Mouse (Mus musculus) cortical plate, adult 2 months (tissue): ENCODE results near the gene Ufsp2. TPM values are rescaled to one million over a fixed set of nuclear protein-coding genes. Genes with fewer than 3 reads are reported as not detected.
A peak's percentile ranks its signal among the peaks of the same experiment; 100 is the strongest.

Experiments
- H3K27ac ChIP-seq: fragments of 200-500 bp; 2 replicates; pipeline ENCODE4 v1.5.1; 2012; ENCODE audit warnings: low read length, control low read depth, inconsistent platforms; ENCODE audit not compliant: insufficient read depth
- H3K4me1 ChIP-seq: fragments of 200-500 bp; 2 replicates; pipeline ENCODE4 v1.6.1; 2011; ENCODE audit warnings: low read length; ENCODE audit not compliant: control insufficient read depth, insufficient read depth
- H3K4me3 ChIP-seq: fragments of 200-500 bp; 2 replicates; pipeline ENCODE4 v1.5.1; 2011; ENCODE audit warnings: mild to moderate bottlenecking, low read length, control low read depth; ENCODE audit not compliant: insufficient read depth
- CTCF ChIP-seq: fragments of 200-500 bp; IDR thresholded peaks from 2 replicates; pipeline ENCODE4 v1.5.1; 2011; ENCODE audit warnings: mild to moderate bottlenecking, control low read depth, low read length; ENCODE audit not compliant: insufficient read depth; ENCODE audit errors: extremely low read depth
- POLR2A ChIP-seq: fragments of 200-500 bp; IDR thresholded peaks from 2 replicates; pipeline ENCODE4 v1.6.1; 2011; ENCODE audit warnings: mild to moderate bottlenecking, low read length, control low read depth; ENCODE audit not compliant: insufficient read depth; ENCODE audit errors: extremely low read depth
- polyA plus RNA-seq: library from polyadenylated mRNA; depleted of rRNA; stranded (reverse); fragments of >200 nt; gene quantifications from 2 replicates; pipeline ENCODE4 v1.2.3, GENCODE M21; 2012; rRNA removed

The Ufsp2 gene
- polyA plus RNA-seq, 1 experiment = 64.2 TPM

GRCm38 (mm10) chr8:46010306-46010705 is 35.0 kb downstream of the Ufsp2 start:
- H3K4me3 ChIP-seq = no peak overlapping the region
- peaks cover 4% of the 10 kb centered on the region; the same call in 1 of the 2 replicates for H3K4me1 ChIP-seq
- H3K27ac ChIP-seq = no peak overlapping the region
- no peak for TF ChIP-seq POLR2A
- no peak for TF ChIP-seq CTCF

GRCm38 (mm10) chr8:46010746-46011680 is 35.7 kb downstream of the Ufsp2 start:
- peaks cover 4% of the 10 kb centered on the region; the same call in 1 of the 2 replicates for H3K4me1 ChIP-seq
- H3K4me3 ChIP-seq = no peak overlapping the region
- TF ChIP-seq CTCF (peak; percentile 14; the same call in 1 of the 2 replicates), POLR2A (no peak)
- H3K27ac ChIP-seq = 0 out of 2 replicates have a peak overlapping the region, but pooled peaks have one; percentile 1

- Histone ChIP-seq H3K4me1 (no peaks in the 10 kb centered on the region), H3K4me3 (no peak overlapping the region), H3K27ac (no peak overlapping the region)
- TF ChIP-seq CTCF (no peak), POLR2A (no peak)
These were observed 46.9 kb downstream of the Ufsp2 start for GRCm38 (mm10) chr8:46022203-46022602.

GRCm38 (mm10) chr8:46022758-46023157 is 47.4 kb downstream of the Ufsp2 start:
- TF ChIP-seq CTCF (no peak), POLR2A (no peak)
- no peaks in the 10 kb centered on the region for H3K4me1 ChIP-seq
- no peak overlapping the region for H3K27ac ChIP-seq
- no peak overlapping the region for H3K4me3 ChIP-seq

- TF ChIP-seq CTCF = no peak
- no peak for TF ChIP-seq POLR2A
- no peak overlapping the region for H3K27ac ChIP-seq
- H3K4me3 ChIP-seq = no peak overlapping the region
- no peaks in the 10 kb centered on the region for H3K4me1 ChIP-seq
These were observed 49.1 kb downstream of the Ufsp2 start for GRCm38 (mm10) chr8:46024392-46024791.

- Histone ChIP-seq H3K4me3 (no peak overlapping the region), H3K27ac (no peak overlapping the region), H3K4me1 (peaks cover 2% of the 10 kb centered on the region; the same call in 1 of the 2 replicates)
- TF ChIP-seq POLR2A (no peak), CTCF (no peak)
These were observed 60.9 kb downstream of the Ufsp2 start for GRCm38 (mm10) chr8:46036217-46036616.

GRCm38 (mm10) chr8:46039666-46040065 is 64.3 kb downstream of the Ufsp2 start:
- H3K27ac ChIP-seq = no peak overlapping the region
- TF ChIP-seq POLR2A = no peak
- TF ChIP-seq CTCF = no peak
- peaks cover 2% of the 10 kb centered on the region; the same call in 1 of the 2 replicates for H3K4me1 ChIP-seq
- H3K4me3 ChIP-seq = no peak overlapping the region

- TF ChIP-seq CTCF = no peak
- no peak overlapping the region for H3K27ac ChIP-seq
- H3K4me3 ChIP-seq = no peak overlapping the region
- H3K4me1 ChIP-seq = peaks cover 2% of the 10 kb centered on the region; the same call in 1 of the 2 replicates
These were observed 64.9 kb downstream of the Ufsp2 start for GRCm38 (mm10) chr8:46040260-46040659.

Other genes starting within 250 kb of the Ufsp2 start
- gene Pdlim3, start 90.1 kb upstream of the Ufsp2 start, polyA plus RNA-seq = 2.7 and 2.8 TPM in 2 replicates
- 0.25 and 0.44 TPM in 2 replicates for gene Ccdc110, start 40.9 kb upstream of the Ufsp2 start, polyA plus RNA-seq
- 7.0 and 8.2 TPM in 2 replicates for gene 1700029J07Rik, start 276 bp upstream of the Ufsp2 start, polyA plus RNA-seq
- 0.38 and 0.45 TPM in 2 replicates for gene Lrp2bp, start 23.8 kb downstream of the Ufsp2 start, polyA plus RNA-seq
- gene Ankrd37, start 30.2 kb downstream of the Ufsp2 start, polyA plus RNA-seq = 12.7 and 13.4 TPM in 2 replicates
- 14.8 and 15.3 TPM in 2 replicates for gene Cfap97, start 176.2 kb downstream of the Ufsp2 start, polyA plus RNA-seq
- 26.6 and 28.9 TPM in 2 replicates for gene Snx25, start 176.6 kb downstream of the Ufsp2 start, polyA plus RNA-seq
- gene Slc25a4, start 235.8 kb downstream of the Ufsp2 start, polyA plus RNA-seq = 660 and 673 TPM in 2 replicates